Mouse (Mus musculus) spleen, adult 2 months (tissue): ENCODE results near the gene Pthlh. TPM values are rescaled to one million over a fixed set of nuclear protein-coding genes. Genes with fewer than 3 reads are reported as not detected.
"Not testable (repeated sequence)": the region's sequence is repeated elsewhere in the genome, so short reads cannot be mapped to it uniquely, and the experiment has no call there.

Source experiments
- DNase-seq, 2 experiments: peaks; one replicate each; pipeline versions ENCODE4 v3.0.0 to v3.0.0-alpha.2; 2012 to 2021; ENCODE audit warnings: low spot score in 2 of 2, low read depth in 1 of 2
- H3K27ac ChIP-seq: fragments of 200-500 bp; 2 replicates; pipeline ENCODE4 v1.5.1; 2012; ENCODE audit warnings: low read length, inconsistent platforms; ENCODE audit not compliant: insufficient read depth
- H3K27me3 ChIP-seq: fragments of 200-500 bp; 2 replicates; pipeline ENCODE4 v1.6.1; 2012; ENCODE audit warnings: mild to moderate bottlenecking, moderate library complexity, low read length, inconsistent platforms; ENCODE audit not compliant: control insufficient read depth, insufficient read depth
- H3K36me3 ChIP-seq: fragments of 200-500 bp; 2 replicates; pipeline ENCODE4 v1.6.1; 2012; ENCODE audit warnings: mild to moderate bottlenecking, low read length, inconsistent platforms; ENCODE audit not compliant: control insufficient read depth, insufficient read depth
- H3K4me1 ChIP-seq: fragments of 200-500 bp; 2 replicates; pipeline ENCODE4 v1.6.1; 2011; ENCODE audit warnings: inconsistent platforms; ENCODE audit not compliant: control insufficient read depth, insufficient read depth, insufficient read length
- H3K4me3 ChIP-seq: fragments of 200-500 bp; 2 replicates; pipeline ENCODE4 v1.5.1; 2011; ENCODE audit warnings: mild to moderate bottlenecking, inconsistent platforms; ENCODE audit not compliant: insufficient read depth, insufficient read length; ENCODE audit errors: extremely low read depth
- CTCF ChIP-seq: fragments of 200-500 bp; IDR thresholded peaks from 2 replicates; pipeline ENCODE4 v1.5.1; 2011; ENCODE audit warnings: mild to moderate bottlenecking, inconsistent platforms; ENCODE audit not compliant: insufficient read depth, insufficient read length, insufficient replicate concordance; ENCODE audit errors: extremely low read depth
- POLR2A ChIP-seq: fragments of 200-500 bp; IDR thresholded peaks from 2 replicates; pipeline ENCODE4 v1.6.1; 2011; ENCODE audit warnings: low read depth, low read length, inconsistent platforms
- WGBS: fragments of 180-500 bp; shearing (Covaris S2); methylation state at CpG from one replicate; pipeline ENCODE4 v1.1.7; 2018; 5-methylcytosine and 5-hydroxymethylcytosine counted together
- polyA plus RNA-seq: library from polyadenylated mRNA; depleted of rRNA; stranded (reverse); fragments of >200 nt; gene quantifications from 2 replicates; pipeline ENCODE4 v1.2.3, GENCODE M21; 2012; rRNA removed

Gene Pthlh
- 1.3 TPM in 2 replicates for polyA plus RNA-seq

DNA sequence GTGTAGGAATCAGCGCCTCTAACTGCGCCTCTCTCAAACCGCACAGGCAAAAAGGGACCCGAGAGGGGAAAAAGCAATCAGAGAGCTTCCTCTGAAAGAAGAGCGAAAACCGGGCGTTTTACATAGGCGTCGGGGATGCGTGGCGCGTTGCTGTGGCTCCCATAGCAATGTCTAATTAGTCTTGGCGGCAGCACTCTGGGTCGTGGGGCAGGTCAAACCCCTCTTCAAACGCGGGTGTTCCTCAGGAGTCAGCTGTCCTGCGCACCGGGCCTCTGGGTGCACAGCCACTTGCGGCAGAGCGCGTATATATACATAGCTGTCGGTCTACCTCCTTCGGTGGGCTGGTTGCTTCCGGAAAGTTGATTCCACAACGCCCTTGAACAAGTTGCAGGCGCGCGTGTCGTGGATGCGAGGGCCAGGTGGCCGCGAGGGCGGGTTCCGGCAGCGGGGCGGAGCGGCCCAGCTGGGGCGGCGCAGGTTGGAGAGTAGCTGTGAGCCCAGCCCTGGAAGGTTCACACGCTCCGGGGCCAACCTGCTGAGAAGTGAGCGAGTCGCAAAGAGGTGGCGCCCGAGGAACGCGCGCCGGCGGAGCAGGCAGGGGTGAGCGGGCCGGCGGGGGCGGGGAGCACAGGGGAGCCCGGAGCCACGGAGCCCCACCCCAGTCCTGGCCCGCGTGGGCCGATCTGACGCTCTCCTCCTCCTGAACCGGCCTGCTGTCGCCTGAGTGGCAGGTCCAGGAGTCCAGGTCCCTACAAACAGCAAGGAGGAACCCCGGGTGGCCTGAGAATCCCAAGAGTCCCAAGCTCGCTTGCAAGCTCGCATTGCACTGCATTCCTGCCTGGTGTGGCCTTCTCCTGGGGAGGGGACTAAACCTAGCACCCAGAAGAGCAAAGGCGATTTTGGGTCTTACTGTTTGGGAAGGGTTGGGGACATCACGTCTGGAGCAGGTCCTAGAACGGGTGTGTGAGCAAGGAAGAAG is at the start of gene Pthlh:
TSS of gene Pthlh (minus strand) at position 597 of the 979 bp plus-strand sequence.
- 2% methylated on average over 68 of the region's 68 CpGs for WGBS
- H3K4me3 ChIP-seq, result peak within 1 kb of the TSS; percentile 9; the same call in 1 of the 2 replicates
- no peak within 1 kb of the TSS for H3K27ac ChIP-seq
- no peaks in the 10 kb centered on the region for H3K4me1 ChIP-seq
- H3K27me3 ChIP-seq, result peaks cover 10% of the 10 kb centered on the region
- H3K36me3 ChIP-seq, result no peaks in the 10 kb centered on the region
- TF ChIP-seq POLR2A, result no peak
- no peak for DNase-seq

DNA sequence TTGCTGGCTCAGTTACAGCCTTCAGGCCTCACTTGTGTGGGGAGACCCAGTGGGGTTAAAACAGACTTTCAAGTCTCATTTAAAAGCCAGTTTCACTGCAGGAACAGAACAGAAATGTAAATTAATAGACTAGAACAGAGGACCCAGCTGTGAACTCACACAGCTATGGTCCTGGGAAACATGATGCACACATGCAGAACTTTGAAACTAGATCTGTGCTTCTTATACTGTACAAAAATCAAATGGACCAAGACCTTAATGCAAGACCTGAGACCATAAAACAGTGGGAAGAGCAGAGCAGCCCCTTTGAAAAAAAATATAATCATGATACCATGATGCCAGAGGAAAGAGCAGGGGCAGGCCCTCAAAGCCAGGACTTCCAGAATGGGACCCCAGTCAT is 49.3 kb upstream of the Pthlh start:
- DNase-seq, result no peak
- Histone ChIP-seq H3K4me1 (no peaks in the 10 kb centered on the region), H3K27me3 (no peaks in the 10 kb centered on the region), H3K27ac (no peak overlapping the region), H3K36me3 (no peaks in the 10 kb centered on the region), H3K4me3 (no peak overlapping the region)
- TF ChIP-seq POLR2A (no peak), CTCF (no peak)

DNA sequence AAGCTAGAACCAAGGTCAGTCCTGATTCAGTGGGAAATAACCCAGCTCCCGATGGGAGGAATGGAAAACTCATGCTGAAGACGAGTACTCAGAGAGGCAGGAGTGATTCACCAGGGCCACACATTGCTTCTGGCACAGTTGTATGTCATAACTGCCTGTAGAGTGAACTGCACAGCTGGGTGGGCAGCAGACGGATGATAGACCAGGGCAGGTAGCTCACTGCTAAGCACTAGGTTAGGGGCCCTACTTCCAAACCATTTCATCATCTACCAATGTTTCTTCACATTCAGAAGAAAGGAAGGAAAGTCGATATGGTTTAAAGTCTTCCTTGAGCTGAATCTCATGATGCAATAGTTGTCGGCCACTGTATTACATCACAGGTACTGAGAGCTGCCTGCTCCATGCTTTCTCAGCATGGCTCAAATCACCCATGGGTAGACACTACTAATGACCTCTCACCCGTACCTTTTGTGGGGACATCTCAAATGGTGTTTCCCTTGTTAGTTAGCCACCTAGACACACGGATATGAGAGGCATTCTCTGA is 46.5 kb upstream of the Pthlh start:
- H3K4me1 ChIP-seq, result no peaks in the 10 kb centered on the region
- no peaks in the 10 kb centered on the region for H3K27me3 ChIP-seq
- no peak for DNase-seq
- H3K4me3 ChIP-seq, result no peak overlapping the region
- H3K27ac ChIP-seq, result no peak overlapping the region
- 82% methylated on average over 7 of the region's 7 CpGs for WGBS
- TF ChIP-seq CTCF (no peak), POLR2A (no peak)
- H3K36me3 ChIP-seq, result no peaks in the 10 kb centered on the region

DNA sequence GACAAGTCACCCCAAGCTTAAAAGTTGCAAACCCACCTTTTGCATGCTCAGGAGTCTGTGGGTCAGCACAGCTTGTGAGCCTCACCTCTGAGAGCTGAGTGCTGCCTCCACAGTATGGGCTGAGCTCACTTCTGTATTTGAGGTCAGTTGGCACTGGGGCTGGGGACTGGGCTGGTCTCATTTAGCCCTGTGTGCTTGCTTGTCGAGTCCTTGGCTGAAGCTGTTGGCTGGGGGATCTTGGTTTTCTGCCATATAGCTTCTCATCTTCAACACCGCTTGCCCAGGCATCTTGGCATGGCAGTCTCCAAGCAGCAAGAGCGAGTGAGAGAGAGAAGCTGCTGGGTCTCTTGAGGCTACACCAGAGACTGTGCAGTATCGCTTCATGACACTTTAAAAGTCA is 46.1 kb upstream of the Pthlh start:
- no peaks in the 10 kb centered on the region for H3K36me3 ChIP-seq
- WGBS, result 80% methylated on average over 4 of the region's 4 CpGs

DNA sequence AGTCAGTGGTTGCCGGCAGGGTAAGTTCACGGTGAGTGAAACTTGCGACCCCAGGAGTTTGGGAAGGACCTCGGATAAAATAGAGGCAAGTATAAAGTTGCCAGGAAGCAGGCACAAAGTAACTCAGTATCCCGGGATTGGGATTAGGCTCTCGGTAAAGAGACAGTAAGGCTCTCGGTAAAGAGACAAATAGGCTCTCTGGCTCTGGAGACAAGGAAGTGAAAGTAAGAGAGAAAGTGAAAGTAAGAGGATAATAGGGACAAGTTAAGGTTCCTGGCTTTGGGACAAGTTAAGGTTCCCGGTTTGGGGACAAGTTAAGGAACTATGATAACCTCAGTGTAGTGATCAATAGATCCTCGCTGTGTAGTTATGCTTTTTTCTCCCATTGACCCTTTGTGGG is 40.3 kb upstream of the Pthlh start:
- H3K4me3 ChIP-seq, H3K36me3 ChIP-seq, H3K27me3 ChIP-seq, DNase-seq, H3K4me1 ChIP-seq, H3K27ac ChIP-seq: not testable (repeated sequence)
- 84% methylated on average over 9 of the region's 9 CpGs for WGBS

More for the DNA sequence above, 46.1 kb upstream of the Pthlh start:
- no peak for TF ChIP-seq CTCF
- H3K4me3 ChIP-seq, result no peak overlapping the region
- DNase-seq, result no peak
- no peaks in the 10 kb centered on the region for H3K4me1 ChIP-seq
- H3K27me3 ChIP-seq, result no peaks in the 10 kb centered on the region
- H3K27ac ChIP-seq, result no peak overlapping the region

DNA sequence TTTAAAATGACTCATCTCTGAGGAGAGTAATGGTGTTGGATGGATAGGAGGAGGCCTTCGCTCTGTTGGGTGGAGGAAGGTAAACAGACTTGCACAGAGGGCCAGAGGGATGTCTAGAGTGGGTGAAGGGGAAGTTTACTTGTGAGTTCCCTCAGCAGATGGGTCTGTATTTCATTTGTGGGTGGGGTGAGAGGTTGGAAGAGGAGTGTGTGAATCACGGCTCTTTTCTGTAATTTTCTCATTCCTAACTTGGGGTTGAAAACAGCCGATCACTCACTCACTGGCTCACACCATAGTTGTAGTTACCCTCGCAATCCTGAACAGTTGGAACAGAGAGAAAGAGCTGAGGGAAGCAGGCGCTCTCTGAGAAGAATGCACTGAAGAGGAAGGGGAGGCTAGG is 35.6 kb upstream of the Pthlh start:
- 80% methylated on average over 5 of the region's 5 CpGs for WGBS
- no peaks in the 10 kb centered on the region for H3K36me3 ChIP-seq
- H3K27me3 ChIP-seq, result no peaks in the 10 kb centered on the region
- DNase-seq, result no peak
- H3K4me3 ChIP-seq, result no peak overlapping the region
- TF ChIP-seq POLR2A, result no peak
- TF ChIP-seq CTCF, result no peak
- no peak overlapping the region for H3K27ac ChIP-seq
- H3K4me1 ChIP-seq, result no peaks in the 10 kb centered on the region

DNA sequence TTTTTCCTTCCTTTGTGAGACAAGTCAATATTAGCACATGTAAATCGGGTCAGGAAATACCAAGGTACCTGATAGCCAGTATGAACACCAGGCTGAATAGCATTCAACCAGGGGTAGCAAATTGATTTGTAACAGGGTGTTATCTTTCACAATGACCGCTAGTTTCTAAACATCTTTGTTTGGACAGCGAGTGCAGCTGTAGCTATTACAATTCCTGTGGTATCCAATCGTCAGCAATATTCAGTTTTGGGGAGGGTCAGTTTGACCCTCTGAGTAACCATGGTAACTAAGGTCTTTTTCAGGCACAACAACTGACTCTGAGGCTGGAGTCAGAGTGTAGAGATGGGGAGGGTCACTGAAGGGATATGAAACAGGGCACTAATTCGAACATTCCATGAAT is 15.3 kb upstream of the Pthlh start:
- Histone ChIP-seq H3K4me3 (no peak overlapping the region), H3K36me3 (no peaks in the 10 kb centered on the region), H3K27ac (no peak overlapping the region), H3K4me1 (no peaks in the 10 kb centered on the region), H3K27me3 (no peaks in the 10 kb centered on the region)
- 70% methylated on average over 5 of the region's 5 CpGs for WGBS
- no peak for DNase-seq
- no peak for TF ChIP-seq POLR2A
- no peak for TF ChIP-seq CTCF
